Mouse (Mus musculus) liver, adult (tissue): ENCODE results near the gene Ptgfrn.

Source experiments
- GATA4 ChIP-seq: IDR thresholded peaks from 2 replicates; pipeline ENCODE4 v1.6.1; 2014; ENCODE audit warnings: mild to moderate bottlenecking, low read length; ENCODE audit not compliant: insufficient replicate concordance

Gene Ptgfrn

DNA sequence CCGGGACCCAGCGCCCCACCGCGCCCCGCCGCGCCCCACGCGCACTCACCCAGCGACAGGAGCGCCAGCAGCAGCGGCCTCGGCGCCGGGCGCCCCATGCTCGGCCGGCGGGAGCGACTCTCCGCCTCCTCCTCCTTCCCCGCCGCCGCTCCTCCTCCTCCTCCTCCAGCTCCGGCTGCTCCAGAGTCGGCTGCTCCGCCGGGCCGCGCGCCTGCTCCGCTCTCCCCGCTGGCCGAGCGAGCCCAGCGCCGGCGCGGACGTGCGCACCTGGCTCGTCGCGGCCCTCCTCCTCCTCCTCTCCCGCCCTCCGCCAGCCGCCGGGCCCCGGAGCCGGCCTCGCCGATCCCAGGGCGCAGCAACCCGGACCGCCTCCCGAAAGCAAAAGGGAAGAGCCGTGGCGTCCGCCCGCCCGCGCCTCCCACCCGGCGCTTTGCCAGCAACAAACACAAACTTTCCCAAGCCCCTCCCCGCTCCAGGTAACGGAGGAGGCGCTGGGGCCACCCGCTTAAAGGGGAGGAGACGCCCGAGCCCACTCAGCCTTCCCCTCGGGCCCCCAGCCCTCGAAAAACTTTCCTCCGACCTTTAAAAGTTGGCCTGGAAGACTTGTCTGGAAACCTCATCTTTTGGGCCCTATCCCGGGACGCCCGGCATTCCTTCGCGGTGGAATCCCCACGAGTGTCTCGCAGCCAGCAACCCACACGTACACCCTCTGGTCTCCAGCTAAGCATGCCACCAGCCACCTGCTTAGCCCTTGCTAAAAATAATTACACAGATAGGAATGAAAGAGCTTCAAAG lies at the start of gene Ptgfrn:
Gene Ptgfrn (minus strand): TSS at position 236 of the 795 bp plus-strand sequence.
- TF ChIP-seq GATA4, result no peak

GRCm38 (mm10) chr3:101159701-101160100 lies 49.6 kb upstream of the Ptgfrn start:
- TF ChIP-seq GATA4, result no peak

- TF ChIP-seq GATA4, result no peak
Measured at GRCm38 (mm10) chr3:101154067-101154466, 44.0 kb upstream of the Ptgfrn start.

GRCm38 (mm10) chr3:101153341-101153740 lies 43.3 kb upstream of the Ptgfrn start:
- no peak for TF ChIP-seq GATA4

GRCm38 (mm10) chr3:101146126-101146772 lies 36.2 kb upstream of the Ptgfrn start:
- TF ChIP-seq GATA4, result no peak

- TF ChIP-seq GATA4, result no peak
Measured at GRCm38 (mm10) chr3:101145292-101146046, 35.4 kb upstream of the Ptgfrn start.

GRCm38 (mm10) chr3:101144366-101144948 lies 34.4 kb upstream of the Ptgfrn start:
- TF ChIP-seq GATA4, result no peak

DNA sequence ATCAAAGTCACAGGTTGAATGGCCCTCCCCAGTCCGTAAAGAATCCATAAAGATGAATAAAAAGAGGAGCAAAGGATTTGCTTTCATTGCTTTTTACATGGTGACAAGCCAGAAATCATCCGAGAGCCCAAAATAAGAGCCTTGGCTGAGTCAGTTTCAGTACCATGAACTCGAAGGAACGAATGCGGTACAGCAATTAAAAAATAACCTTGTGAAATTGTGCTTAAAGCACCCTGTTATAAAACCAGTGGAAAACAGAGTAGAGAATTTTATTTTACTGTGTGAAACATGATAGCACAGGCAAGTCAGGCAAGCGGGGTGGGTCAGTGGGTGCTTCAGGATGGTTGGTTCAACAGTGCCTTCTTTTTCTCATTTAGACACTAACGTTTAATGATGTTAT lies 33.4 kb upstream of the Ptgfrn start:
- TF ChIP-seq GATA4, result no peak

DNA sequence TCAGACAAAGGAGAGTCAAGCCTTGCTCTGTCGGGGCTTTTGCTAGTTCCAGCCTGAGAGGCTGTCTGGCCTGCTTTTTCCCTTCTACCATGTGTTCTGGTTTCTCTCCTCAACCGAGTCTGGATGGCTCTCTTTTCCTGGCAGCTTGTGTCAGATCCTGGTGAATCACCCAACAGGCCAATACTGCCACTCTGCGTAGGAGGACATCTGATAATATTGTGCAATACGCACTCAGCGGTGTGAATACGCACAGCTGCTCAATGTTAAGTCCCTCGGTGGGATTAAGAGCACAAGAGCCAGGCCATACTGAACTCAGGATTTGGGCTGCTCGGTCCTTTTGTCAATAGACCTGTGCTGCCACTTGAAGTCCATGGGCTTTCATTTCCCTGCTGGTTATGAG lies 31.8 kb upstream of the Ptgfrn start:
- TF ChIP-seq GATA4, result no peak

DNA sequence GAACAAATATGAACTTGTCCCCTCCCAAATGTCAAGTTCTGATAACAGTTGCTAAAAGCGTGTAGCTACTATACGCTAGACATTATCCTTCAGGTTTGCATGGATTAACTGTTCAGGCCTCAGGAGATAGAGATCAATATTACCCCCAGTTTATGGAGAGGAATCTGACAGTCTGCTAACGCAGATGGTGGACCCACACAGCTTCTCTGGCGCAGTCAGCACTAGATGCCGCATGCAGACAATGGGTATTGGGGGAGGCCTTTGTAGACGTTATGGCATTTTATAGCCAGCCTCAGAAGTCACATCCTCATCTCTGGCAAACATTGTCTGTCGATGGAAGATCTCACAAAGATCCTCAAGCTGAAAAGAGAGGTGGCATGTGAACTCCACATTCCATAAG lies 29.9 kb upstream of the Ptgfrn start:
- TF ChIP-seq GATA4, result no peak

- no peak for TF ChIP-seq GATA4
Measured at GRCm38 (mm10) chr3:101136483-101136882, 26.4 kb upstream of the Ptgfrn start.

- TF ChIP-seq GATA4, result no peak
Measured at GRCm38 (mm10) chr3:101134861-101135260, 24.8 kb upstream of the Ptgfrn start.

DNA sequence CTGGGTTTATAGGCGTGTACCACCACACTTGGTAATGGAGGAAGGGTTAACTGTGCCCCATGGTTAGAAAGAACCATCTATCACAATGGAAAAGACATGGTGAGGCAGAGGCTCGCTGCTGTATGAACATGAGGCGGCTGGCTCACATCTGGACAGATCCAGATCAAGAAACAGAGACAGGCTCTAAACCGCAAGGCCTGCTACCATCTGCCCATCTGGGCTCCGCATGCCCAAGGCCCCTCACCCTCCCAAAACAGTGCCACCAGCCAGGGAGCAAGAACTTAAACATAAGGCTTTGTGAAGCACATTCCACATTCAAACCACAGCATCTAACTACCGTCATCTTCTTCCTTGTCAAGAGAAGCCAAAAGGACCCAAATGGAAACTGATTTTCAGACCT lies 22.9 kb upstream of the Ptgfrn start:
- no peak for TF ChIP-seq GATA4

GRCm38 (mm10) chr3:101131772-101132171 lies 21.7 kb upstream of the Ptgfrn start:
- TF ChIP-seq GATA4, result no peak

GRCm38 (mm10) chr3:101130526-101130925 lies 20.4 kb upstream of the Ptgfrn start:
- no peak for TF ChIP-seq GATA4
